Mouse (Mus musculus) thymus, postnatal 0 days (tissue): ENCODE results near the gene Zbed5. TPM values are rescaled to one million over a fixed set of nuclear protein-coding genes. Genes with fewer than 3 reads are reported as not detected.
A peak's percentile ranks its signal among the peaks of the same experiment; 100 is the strongest.
"Not testable (repeated sequence)": the region's sequence is repeated elsewhere in the genome, so short reads cannot be mapped to it uniquely, and the experiment has no call there.

ENCODE experiments used
- DNase-seq: peaks from one replicate; pipeline ENCODE4 v3.0.0-alpha.2; 2015; ENCODE audit warnings: low spot score
- polyA plus RNA-seq: library from polyadenylated mRNA; unstranded; fragments of >200 nt; fragmentation: Nextera tagmentation; extraction: Ambion mirVana; gene quantifications from 2 replicates; pipeline ENCODE4 v1.2.1, GENCODE M21; 2015

Zbed5 gene
- 1.9 and 2.6 TPM in 2 replicates for polyA plus RNA-seq

DNA sequence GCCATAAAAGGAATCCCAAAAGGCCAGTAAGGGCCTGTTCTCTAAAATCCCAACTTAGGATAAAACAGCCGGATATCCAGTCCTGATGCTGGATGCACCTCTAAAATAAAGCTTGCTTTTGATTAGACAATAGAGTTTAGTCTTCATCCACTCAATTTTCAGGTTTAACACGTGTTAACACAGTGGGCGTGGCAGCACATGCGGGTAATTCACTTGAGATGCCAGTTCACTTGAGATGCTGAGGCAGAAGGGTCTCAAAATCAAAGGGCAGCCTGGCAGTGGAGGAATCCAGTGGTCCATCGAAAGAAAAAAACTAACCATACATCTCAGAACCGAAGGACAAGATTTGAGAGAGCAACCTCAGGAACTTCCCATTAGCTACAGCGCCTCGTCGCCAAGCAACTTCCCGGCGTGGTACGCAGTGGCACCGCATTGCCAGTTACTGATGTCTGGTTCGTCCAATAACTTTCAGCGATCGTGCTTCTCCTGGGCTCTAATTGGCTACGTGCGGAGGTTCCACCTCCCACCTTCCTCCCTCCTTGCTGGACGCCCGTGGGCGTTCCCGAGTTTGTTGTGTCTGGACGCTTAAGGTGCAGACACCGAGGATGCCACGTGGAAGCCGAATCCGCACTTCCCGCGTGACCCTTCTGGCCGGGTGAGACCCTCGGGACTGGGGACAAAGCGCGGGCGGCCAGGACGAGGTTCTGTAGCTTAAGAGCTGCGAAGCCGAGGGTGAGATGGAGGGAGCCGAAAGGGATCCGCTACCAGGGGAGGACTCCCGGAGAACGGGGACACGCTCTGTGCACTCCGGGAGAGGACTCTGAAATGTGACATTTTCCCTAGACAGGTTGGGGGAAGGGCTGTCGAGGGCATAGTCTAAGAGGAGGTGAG, at the start of gene Zbed5:
Zbed5 (plus strand) TSS at position 526 of the 891 bp plus-strand sequence.
- DNase-seq = peak; percentile 82

DNA sequence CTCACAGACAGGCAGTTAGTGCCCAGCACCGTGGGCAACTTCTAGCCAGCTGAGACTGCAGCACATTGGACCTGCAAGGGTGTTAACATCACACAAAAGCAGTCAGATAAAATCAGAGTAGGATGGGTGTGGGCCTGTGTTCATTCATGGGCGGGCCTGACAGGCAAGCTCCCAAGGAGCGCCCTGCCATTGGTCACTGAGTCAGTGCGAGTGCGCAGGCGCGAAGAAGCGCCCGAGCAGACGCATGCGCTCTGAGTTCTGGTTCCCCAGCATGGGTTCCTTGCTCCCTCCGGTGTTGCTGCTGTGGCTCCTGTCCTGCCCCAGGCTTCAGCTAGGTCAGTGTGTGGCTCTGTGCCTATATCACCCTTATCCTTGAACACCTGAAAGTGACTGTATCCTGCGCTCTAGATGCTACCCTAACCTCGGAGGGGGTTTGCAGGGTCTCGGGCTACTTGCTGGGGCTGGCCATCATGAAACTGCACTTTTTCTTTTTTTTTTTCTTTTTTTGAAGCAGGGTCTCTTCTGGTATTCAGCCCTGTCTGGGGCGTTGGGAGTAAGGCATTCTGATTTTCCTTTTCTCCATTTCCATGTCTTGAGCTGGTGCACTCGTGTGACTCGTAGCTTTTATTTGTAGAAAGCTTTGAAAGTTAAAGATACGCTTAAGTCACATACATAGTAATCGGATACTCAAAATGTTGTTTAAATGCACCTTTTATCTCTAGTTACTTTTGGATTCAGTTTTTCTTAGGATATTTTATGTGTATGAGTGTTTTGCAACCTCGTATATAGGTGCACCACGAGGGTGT, 48.6 kb upstream of the Zbed5 start, which contains the start of gene Sumf2:
Sumf2 (plus strand) TSS at position 235 of the 806 bp plus-strand sequence.
- DNase-seq = peak; percentile 96

DNA sequence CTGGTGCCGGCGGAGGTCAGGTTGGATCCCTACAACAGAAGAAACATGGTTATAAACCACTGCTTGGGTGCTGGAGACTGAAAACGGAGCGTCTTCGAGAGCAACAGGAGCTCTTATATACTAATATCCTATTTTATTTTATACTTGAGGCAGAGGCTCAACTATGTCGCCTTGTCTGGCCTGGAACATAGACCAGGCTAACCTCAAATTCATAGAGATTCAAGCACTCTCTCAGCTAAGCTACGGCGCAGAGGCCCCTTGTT, 48.0 kb upstream of the Zbed5 start:
- DNase-seq = no peak

DNA sequence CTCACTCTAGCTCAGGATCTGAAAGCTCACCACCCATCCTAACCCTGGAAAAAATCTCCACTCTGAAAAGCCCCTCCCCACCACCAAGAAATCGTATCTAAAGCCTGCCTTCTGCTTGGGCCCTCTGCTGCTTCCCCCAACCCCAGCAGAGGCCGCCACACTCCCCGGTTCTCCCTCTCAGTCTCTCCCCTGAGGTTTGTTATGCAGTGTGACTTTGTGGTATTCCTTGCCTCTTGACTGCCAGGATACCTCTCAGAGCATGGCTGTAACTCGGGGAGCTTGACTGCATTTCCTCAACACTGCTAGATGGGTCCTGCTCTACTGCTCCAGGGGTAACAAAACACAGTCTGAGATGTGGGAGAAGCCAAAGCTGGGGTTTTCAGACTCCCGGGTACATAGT, 40.4 kb upstream of the Zbed5 start:
- no peak for DNase-seq

DNA sequence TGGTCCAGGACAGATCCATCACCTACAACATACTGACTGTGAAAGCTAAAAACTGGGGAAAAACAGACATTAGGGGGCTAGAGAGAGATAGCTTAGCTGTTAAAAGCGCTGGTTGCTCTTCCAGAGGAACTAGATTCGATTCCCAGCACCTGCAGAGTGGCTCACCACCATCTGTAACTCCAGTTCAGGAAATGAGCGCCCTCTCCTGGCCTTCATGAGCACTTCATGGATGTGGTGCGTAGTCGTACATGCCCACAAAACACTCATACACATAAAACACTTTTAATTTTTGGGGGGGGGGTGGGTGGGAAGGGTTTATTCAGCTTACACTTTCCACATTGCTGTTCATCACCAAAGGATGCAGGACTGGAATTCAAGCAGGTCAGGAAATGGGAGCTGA, 39.1 kb upstream of the Zbed5 start:
- DNase-seq = no peak

DNA sequence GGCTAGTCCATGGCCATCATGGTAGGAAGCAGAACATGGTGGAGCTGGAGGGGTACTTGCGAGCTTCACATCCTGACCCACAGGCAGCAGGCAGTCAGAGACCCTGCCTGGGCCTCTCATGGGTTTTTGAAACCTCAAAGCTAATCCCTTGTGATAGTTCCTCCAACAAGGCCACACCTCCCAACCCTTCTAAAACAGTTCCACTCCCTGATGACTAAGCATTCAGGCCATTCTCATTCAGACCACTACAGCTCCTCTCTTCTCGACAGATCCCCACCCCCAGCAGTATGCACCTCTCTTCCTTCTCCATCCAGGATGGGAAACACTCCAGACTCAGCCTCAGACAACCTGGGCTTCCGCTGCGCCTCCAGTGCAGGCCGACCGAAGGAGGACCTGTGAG, 33.2 kb upstream of the Zbed5 start:
- DNase-seq = no peak

DNA sequence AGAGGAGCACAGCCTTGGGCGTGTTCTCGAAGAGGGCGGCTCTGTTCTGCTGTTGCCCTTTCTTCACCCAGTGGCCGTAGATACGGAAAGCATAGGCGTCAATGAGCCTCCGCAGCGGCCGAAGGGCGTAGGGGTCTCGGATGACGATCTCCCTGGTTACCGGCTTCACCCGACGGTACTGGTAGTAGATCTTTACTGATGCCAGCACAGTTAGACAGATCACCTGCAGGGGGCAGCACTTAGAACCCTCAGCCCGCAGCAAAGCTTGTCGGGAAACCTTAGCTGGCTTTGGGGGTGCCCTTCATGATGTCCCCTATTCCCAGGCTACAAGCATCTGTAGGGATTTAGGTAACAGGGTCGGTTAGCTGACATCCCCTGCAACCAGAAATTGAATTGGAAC, 31.1 kb upstream of the Zbed5 start:
- DNase-seq = peak; percentile 33

DNA sequence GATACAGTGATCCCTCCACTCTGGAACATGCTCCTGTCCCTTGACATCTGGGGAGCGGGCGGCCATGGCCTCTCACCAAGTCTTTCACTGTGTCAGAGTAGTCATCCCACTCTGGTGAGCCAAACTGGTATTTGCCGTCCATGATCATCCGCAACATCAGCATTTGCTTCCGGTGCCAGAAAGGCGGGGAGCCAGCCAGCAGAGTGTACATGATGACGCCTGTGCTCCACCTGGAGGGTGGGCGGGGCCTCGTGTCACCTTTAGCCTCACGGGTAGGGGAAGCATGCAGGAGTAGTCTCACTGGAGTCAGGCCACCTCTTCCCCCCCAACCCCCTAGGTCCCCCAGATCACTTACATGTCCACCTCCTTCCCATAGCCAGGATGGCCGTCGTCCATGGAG, 29.7 kb upstream of the Zbed5 start:
- DNase-seq = no peak

DNA sequence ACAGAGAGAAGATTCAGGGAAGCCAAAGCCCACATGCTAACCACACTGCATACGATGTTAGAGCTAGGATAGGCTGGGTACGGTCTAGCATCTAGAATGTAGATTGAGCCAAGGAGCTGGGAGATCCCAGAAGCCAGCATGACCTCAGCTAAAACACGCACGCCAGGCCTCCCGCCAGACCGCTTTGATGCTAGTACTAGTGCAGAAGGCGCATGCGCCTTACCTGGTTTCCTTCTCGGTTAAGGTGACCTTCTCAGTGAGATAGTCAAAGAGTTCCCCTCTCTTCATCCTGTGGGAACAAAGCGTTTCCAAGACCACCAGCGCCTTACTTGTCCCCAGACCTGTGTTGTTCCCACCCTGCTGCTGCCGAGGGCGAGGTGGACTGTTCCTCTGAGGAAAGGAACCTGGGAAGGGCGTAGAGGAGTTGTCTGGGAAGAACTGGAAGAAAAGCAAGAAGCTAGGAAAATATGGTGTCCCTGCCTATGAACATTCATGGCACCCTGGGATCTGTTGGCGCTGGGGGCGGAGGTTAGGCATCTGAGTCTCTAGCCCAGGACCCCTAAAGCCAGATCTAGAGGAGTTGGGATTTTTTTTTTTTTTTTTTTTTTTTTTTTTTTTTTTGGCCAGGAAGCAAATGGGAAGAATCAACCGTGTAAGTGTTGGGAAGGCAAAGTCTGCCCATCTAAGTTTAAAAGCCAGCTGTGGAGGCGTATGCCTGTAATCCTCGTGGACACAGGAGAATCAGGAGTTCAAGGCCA, 26.1 kb upstream of the Zbed5 start:
- DNase-seq = no peak

DNA sequence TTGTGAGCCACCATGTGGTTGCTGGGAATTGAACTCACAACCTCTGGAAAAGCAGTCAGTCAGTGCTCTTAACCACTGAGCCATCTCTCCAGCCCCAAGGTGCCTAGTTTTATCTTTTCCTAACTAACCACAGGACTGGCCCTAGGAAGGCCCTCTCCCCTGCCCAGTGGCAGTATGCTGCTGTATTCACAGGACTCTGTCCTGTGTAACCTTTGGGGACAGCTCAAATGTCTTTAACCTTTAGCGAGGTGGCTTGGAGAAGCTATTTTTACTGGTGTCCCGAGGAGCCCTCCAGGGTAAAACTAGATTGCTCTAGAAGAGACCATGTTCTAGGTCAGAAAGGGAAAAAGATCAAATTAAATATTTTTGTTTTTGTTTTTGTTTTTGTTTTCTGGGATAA, 24.3 kb upstream of the Zbed5 start:
- DNase-seq = no peak

DNA sequence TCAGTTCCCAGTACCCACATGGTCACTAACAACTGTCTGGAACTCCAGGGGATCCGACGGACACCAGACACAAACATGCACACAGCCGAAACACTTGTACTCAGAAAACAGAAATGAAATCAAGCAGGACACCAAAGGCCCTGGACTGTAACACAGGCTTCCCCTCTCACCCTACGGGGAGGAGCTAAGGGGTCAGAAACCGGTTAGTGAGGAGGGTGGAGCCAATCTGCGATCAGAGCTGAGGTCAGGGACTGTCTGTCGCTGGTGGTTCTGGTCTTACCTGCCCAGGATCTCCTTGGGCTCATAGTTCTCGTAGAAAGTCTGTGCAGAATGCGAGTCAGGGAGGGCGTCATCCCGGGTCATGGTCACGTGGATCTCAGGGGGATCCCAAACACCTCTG, 21.6 kb upstream of the Zbed5 start:
- no peak for DNase-seq

DNA sequence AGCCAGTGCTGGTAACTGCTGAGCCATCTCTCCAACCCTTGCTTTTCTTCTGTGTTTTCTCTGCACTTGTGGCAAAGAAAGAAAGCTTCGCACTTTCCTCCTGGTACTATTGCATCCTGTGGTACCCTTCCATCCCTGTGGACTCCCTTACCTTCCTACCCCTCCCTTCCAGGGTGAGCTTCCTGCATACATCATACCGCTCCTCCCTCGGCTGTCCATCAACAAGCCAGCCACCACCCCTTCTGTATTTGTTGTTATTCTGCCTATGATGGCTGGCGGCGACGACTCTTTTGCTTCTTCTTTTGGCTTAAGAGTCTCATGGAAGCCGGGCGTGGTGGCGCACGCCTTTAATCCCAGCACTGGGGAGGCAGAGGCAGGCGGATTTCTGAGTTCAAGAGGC, 20.4 kb upstream of the Zbed5 start:
- no peak for DNase-seq

DNA sequence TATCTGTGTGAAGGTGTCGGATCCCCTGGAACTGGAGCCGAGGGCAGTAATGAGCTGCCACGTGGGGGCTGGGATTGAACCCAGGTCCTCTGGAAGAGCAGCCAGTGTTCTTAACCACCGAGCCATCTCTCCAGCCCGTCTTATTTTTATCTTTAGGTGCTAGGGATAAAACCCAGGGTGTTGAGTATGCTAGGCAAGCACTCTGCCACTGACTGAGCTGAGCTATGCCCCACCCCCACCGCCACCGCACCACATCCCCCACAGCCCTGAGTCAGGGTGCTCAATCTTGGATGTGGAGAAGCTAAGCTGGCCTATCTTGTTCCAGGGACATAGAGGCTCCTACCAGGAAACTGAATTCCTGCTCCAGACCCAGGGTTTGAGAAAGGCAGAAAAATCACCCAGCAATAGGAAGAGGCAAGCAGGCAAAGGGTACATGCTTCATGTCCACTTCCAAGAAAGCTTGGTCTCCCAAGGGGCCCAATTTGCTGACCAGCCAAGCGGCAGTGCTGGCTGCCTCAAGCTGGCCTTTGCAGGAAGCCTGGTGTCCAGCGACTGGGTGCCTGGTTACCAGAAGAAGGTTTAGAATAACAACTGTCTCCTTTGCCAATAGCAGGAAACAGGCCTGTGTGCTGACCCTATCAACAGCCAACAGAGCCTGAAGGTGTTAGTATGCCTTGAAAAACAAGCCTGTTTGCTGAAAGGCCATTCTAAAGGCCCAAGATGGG, 17.6 kb upstream of the Zbed5 start:
- DNase-seq = no peak

DNA sequence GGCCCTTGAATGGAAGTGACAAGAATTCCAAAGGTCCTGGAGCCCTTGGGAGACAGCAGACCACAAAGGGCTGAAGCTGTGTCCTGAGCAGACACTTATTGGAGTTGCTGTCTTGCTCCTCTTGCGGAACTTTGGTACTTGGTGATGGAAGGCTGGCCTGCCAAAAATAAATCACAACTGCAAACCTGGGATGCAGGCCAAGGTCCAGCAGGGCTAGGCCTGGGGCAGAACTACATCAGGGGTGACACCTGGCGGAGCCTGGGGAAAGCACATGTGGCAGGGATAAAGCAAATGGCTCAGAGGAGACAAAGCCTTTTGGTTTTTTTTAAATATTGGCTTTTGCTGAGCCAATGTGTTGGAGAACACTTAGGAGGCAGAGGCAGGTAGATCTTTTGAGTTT, 16.6 kb upstream of the Zbed5 start:
- DNase-seq = no peak

DNA sequence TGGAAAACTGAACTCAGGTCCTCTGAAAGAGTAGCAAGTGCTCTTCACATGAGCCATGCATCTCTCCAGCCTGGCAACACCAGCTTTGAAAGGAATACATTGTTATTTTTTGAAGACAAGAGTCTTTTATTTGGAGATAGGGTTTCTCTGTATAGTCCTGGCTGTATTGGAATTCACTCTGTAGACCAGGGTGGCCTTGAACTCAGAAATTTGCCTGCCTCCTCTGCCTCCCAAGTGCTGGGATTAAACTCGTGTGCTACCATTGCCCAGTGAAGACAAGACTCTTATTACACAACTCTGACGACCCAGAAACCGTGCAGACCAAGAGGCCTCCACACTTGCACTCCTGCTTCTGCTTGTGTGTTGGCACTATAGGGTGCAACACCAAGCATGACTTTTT, 15.6 kb upstream of the Zbed5 start:
- DNase-seq = no peak

DNA sequence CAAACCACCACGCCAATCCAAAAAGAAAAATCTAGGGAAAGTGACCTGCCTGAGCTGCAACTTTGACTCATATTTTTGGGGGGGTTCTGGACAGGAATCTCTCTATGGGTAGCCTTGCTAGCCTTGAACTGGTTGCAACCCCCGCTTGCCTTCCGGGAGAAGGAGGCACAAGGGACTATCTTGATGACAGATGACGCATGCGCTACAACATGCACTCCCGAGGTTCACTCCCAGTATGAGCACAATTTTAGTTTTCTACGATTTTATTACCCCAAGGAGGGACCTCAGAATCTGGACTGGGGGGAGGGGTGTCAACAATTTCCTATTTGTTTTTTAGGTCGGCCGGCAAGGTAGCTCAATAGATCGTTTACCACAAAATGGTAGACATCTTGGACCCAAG, 9.3 kb upstream of the Zbed5 start:
- peak; percentile 12 for DNase-seq

DNA sequence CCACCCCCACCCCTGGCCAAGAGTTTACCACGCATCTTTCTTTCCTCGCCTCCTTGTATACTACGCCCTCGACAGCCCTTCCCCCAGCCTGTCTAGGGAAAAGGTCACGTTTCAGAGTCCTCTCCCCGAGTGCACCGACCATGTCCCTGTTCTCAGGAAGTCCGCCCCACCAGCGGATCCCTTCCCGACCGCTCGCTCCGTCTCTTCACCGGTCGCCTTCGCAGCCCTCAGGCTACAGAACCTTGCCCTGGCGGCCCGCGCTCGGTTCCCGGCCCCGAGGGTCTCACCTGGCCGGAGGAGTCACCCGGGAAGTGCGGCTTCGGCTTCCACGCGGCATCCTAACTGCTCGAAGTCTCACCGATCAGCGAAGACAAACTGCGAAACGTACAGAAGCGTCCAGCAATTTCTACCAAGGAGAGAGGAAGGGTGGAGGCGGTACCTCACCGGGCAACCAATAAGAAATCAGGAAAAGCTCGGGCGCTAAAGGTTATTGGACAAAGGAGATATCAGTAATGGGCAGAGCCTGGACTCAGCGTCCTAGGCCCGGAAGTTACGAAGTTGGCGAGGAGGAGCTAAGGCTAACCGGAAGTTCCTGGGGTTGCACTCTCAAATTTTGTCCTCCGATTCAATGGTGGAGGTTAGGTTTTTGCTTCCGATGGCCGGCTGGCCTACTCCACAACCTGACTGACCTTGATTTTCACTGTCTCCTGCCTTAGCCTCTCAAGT, 8.4 kb upstream of the Zbed5 start, which contains the start of gene Chchd2:
Chchd2 (minus strand) TSS at position 560 of the 726 bp plus-strand sequence.
- peak; percentile 93 for DNase-seq

DNA sequence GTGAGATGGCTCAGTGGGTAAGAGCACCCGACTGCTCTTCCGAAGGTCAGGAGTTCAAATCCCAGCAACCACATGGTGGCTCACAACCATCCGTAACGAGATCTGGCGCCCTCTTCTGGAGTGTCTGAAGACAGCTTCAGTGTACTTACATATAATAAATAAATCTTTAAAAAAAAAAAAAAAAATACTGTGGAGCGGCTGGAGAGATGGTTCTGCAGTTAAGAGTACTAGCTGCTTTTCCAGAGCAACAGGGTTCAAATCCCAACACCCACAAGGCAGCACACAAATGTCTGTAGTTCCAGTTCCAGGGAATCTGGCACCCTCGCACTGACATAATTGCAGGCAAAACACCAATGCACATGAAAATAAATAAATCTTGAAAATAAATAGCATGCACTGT, 5.1 kb upstream of the Zbed5 start:
- not testable (repeated sequence) for DNase-seq

DNA sequence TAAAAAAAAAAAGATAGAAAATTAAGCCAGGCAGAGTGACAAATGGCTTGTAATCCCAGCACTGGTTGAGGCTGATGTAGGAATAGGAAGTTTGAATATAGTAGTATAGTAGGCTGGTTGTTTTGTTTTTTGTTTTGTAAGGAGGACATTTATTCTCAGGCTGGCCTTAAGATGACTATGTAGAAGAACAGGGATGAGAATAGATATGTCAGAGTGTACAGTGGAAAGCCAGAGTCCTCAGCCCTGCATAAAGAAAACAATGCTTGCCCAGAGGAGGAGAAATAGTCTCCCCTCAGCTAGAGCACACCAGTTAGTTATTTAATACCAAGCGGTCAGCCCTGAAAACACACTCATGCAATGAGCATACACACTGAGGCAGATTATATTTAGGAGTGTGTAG, 2.9 kb downstream of the Zbed5 start, which contains the start of gene Phkg1:
Phkg1 (minus strand) TSS at position 101 of the 400 bp plus-strand sequence.
- no peak for DNase-seq

DNA sequence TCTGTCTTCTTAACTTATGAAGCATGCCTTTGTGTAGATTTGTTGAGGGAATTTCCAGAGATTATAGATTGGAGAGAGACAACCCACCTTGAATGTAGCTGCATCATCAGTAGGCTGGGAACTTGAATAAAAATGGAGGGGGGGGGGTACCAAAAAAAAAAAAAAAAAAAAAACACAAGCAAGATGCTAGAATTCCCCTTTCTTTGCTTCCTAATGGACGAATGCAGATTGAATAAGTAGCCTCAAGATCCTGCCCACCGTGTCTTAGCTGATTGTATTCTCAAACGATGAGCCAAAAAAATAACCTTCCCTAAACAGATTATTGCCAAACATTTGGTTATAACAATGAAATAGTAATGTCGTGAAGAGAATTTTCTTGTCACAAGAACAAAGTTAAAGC, 12.3 kb downstream of the Zbed5 start:
- DNase-seq = no peak
